Mouse (Mus musculus) layer of hippocampus, adult 9-10 months (tissue): ENCODE data around the gene Ncoa5.
A peak's percentile ranks its signal among the peaks of the same experiment; 100 is the strongest.

ENCODE experiments used
- DNase-seq: peaks from one replicate; pipeline ENCODE4 v3.0.0; 2022; ENCODE audit warnings: low spot score

The Ncoa5 gene

GRCm38 (mm10) chr2:165034131-165035057 lies at the start of gene Ncoa5:
TSS of gene Ncoa5 (minus strand) at chr2:165034867.
- peak; percentile 87 for DNase-seq

- DNase-seq = no peak
Measured at GRCm38 (mm10) chr2:165081257-165081656, 46.6 kb upstream of the Ncoa5 start.

GRCm38 (mm10) chr2:165080657-165081056 lies 46.0 kb upstream of the Ncoa5 start:
- no peak for DNase-seq

GRCm38 (mm10) chr2:165078605-165079004 lies 43.9 kb upstream of the Ncoa5 start:
- DNase-seq = no peak

GRCm38 (mm10) chr2:165078045-165078444 lies 43.4 kb upstream of the Ncoa5 start:
- DNase-seq = no peak

- no peak for DNase-seq
Measured at GRCm38 (mm10) chr2:165077055-165077454, 42.4 kb upstream of the Ncoa5 start.

- DNase-seq = peak; percentile 87
Measured at GRCm38 (mm10) chr2:165074937-165075336, 40.3 kb upstream of the Ncoa5 start.

GRCm38 (mm10) chr2:165074081-165074884 lies 39.6 kb upstream of the Ncoa5 start:
- DNase-seq = no peak

GRCm38 (mm10) chr2:165073381-165073781 lies 38.7 kb upstream of the Ncoa5 start:
- DNase-seq = no peak

- peak; percentile 42 for DNase-seq
Measured at GRCm38 (mm10) chr2:165070096-165070816, 35.6 kb upstream of the Ncoa5 start.

- DNase-seq = no peak
Measured at GRCm38 (mm10) chr2:165068806-165069205, 34.1 kb upstream of the Ncoa5 start.

GRCm38 (mm10) chr2:165064489-165064888 lies 29.8 kb upstream of the Ncoa5 start:
- DNase-seq = no peak

GRCm38 (mm10) chr2:165061638-165062433 lies 27.2 kb upstream of the Ncoa5 start:
- no peak for DNase-seq

- DNase-seq = no peak
Measured at GRCm38 (mm10) chr2:165059961-165060360, 25.3 kb upstream of the Ncoa5 start.

- DNase-seq = no peak
Measured at GRCm38 (mm10) chr2:165056377-165057085, 21.9 kb upstream of the Ncoa5 start.

GRCm38 (mm10) chr2:165055905-165056304 lies 21.2 kb upstream of the Ncoa5 start:
- no peak for DNase-seq

GRCm38 (mm10) chr2:165054888-165055852 lies 20.5 kb upstream of the Ncoa5 start, which contains the start of gene Cd40:
TSS of gene Cd40 (plus strand) at chr2:165055627.
- DNase-seq = no peak

GRCm38 (mm10) chr2:165051566-165051965 lies 16.9 kb upstream of the Ncoa5 start:
- DNase-seq = no peak

GRCm38 (mm10) chr2:165050826-165051548 lies 16.3 kb upstream of the Ncoa5 start:
- no peak for DNase-seq
